Mouse (Mus musculus) MEL (cell line): Measurements from ENCODE around the gene Umad1. TPM values are rescaled to one million over a fixed set of nuclear protein-coding genes. Genes with fewer than 3 reads are reported as not detected.

Experiments used
- DNase-seq: peaks from one replicate; pipeline ENCODE4 v3.0.0; 2011; ENCODE audit warnings: low read depth, low spot score
- H3K27ac ChIP-seq: 2 replicates; pipeline ENCODE4 v1.5.1; 2012; ENCODE audit warnings: low read depth, mild to moderate bottlenecking, control low read depth, low read length, moderate library complexity; ENCODE audit not compliant: control insufficient read depth
- H3K27me3 ChIP-seq, 2 experiments: fragments of 150-350 bp in 1 of 2; sonication (generic) in 1 of 2; 2 replicates each; pipeline ENCODE4 v1.6.1; 2012; ENCODE audit warnings: low read length in 2 of 2, mild to moderate bottlenecking in 2 of 2, improper control_type of control experiment in 1 of 2, moderate library complexity in 1 of 2; ENCODE audit not compliant: insufficient read depth in 2 of 2, control insufficient read depth in 1 of 2
- H3K36me3 ChIP-seq, 2 experiments: 2 replicates each; pipeline ENCODE4 v1.6.1; 2012 to 2014; ENCODE audit warnings: low read length in 2 of 2, improper control_type of control experiment in 1 of 2, inconsistent platforms in 1 of 2, mild to moderate bottlenecking in 1 of 2; ENCODE audit not compliant: insufficient read depth in 2 of 2, control insufficient read depth in 1 of 2
- H3K4me1 ChIP-seq, 2 experiments: fragments of 150-350 bp in 1 of 2; sonication (generic) in 1 of 2; 2 replicates each; pipeline ENCODE4 v1.6.1; 2012; ENCODE audit warnings: low read length in 2 of 2, improper control_type of control experiment in 1 of 2, mild to moderate bottlenecking in 1 of 2; ENCODE audit not compliant: insufficient read depth in 2 of 2, control insufficient read depth in 1 of 2
- H3K4me3 ChIP-seq, 2 experiments: fragments of 150-350 bp in 1 of 2; sonication (generic) in 1 of 2; 2 replicates each; pipeline ENCODE4 v1.5.1; 2012; ENCODE audit warnings: low read depth in 2 of 2, low read length in 2 of 2, mild to moderate bottlenecking in 2 of 2, moderate library complexity in 2 of 2, control low read depth in 1 of 2, improper control_type of control experiment in 1 of 2; ENCODE audit not compliant: control insufficient read depth in 1 of 2, insufficient read depth in 1 of 2
- H3K79me2 ChIP-seq: 2 replicates; pipeline ENCODE4 v1.6.1; 2012; ENCODE audit warnings: mild to moderate bottlenecking, low read length, moderate library complexity; ENCODE audit not compliant: control insufficient read depth, poor library complexity, insufficient read depth
- H3K9ac ChIP-seq: 2 replicates; pipeline ENCODE4 v1.6.1; 2012; ENCODE audit warnings: low read depth, mild to moderate bottlenecking, control low read depth, low read length, moderate library complexity; ENCODE audit not compliant: control insufficient read depth, poor library complexity, severe bottlenecking
- H3K9me3 ChIP-seq: fragments of 150-350 bp; sonication (generic); replicated peaks from 2 replicates; pipeline ENCODE4 v1.6.1; 2012; ENCODE audit warnings: mild to moderate bottlenecking, low read length, improper control_type of control experiment, moderate library complexity; ENCODE audit not compliant: insufficient read depth
- CTCF ChIP-seq, 3 experiments: IDR thresholded peaks in 2 of 3; conservative IDR thresholded peaks in 1 of 3; 2 replicates each; pipeline ENCODE4 v1.5.1; 2011 to 2012; ENCODE audit warnings: low read length in 3 of 3, low read depth in 2 of 3, mild to moderate bottlenecking in 2 of 3, improper control_type of control experiment in 1 of 3, inconsistent platforms in 1 of 3, mixed read lengths in 1 of 3, moderate library complexity in 1 of 3; ENCODE audit not compliant: control insufficient read depth in 1 of 3, insufficient read depth in 1 of 3, poor library complexity in 1 of 3, severe bottlenecking in 1 of 3
- E2F4 ChIP-seq: IDR thresholded peaks from 2 replicates; pipeline ENCODE4 v1.6.1; 2011; ENCODE audit warnings: low read depth, low read length, improper control_type of control experiment, borderline replicate concordance
- ELF1 ChIP-seq: IDR thresholded peaks from 2 replicates; pipeline ENCODE4 v1.6.1; 2014; ENCODE audit warnings: low read depth, mild to moderate bottlenecking, inconsistent platforms, low read length, improper control_type of control experiment, moderate library complexity
- ETS1 ChIP-seq: IDR thresholded peaks from 2 replicates; pipeline ENCODE4 v1.6.1; 2012; ENCODE audit warnings: low read depth, mild to moderate bottlenecking, inconsistent platforms, low read length, improper control_type of control experiment, moderate library complexity
- GATA1 ChIP-seq: IDR thresholded peaks from 2 replicates; pipeline ENCODE4 v1.6.1; 2011; ENCODE audit warnings: low read depth, low read length, improper control_type of control experiment
- JUND ChIP-seq: IDR thresholded peaks from 2 replicates; pipeline ENCODE4 v1.6.1; 2011; ENCODE audit warnings: low read depth, mild to moderate bottlenecking, improper control_type of control experiment, low read length
- MAFK ChIP-seq: IDR thresholded peaks from 2 replicates; pipeline ENCODE4 v1.6.1; 2011; ENCODE audit warnings: low read depth, mild to moderate bottlenecking, low read length, improper control_type of control experiment, borderline replicate concordance
- MAX ChIP-seq: IDR thresholded peaks from 2 replicates; pipeline ENCODE4 v1.6.1; 2011; ENCODE audit warnings: low read length, improper control_type of control experiment
- MAZ ChIP-seq: IDR thresholded peaks from 2 replicates; pipeline ENCODE4 v1.6.1; 2012; ENCODE audit warnings: low read depth, mild to moderate bottlenecking, inconsistent platforms, low read length, improper control_type of control experiment
- MXI1 ChIP-seq: IDR thresholded peaks from 2 replicates; pipeline ENCODE4 v1.6.1; 2011; ENCODE audit warnings: mild to moderate bottlenecking, low read depth, low read length, improper control_type of control experiment
- MYB ChIP-seq: IDR thresholded peaks from 2 replicates; pipeline ENCODE4 v1.6.1; 2011; ENCODE audit warnings: mild to moderate bottlenecking, low read depth, low read length, improper control_type of control experiment
- POLR2AphosphoS2 ChIP-seq: IDR thresholded peaks from 2 replicates; pipeline ENCODE4 v1.6.1; 2011; ENCODE audit warnings: low read length, improper control_type of control experiment
- POLR2AphosphoS5 ChIP-seq: IDR thresholded peaks from 2 replicates; pipeline ENCODE4 v1.6.1; 2012; ENCODE audit warnings: low read depth, borderline replicate concordance, mild to moderate bottlenecking, inconsistent platforms, low read length, moderate library complexity, mixed read lengths
- SMC3 ChIP-seq: IDR thresholded peaks from 2 replicates; pipeline ENCODE4 v1.6.1; 2011; ENCODE audit warnings: low read depth, low read length, improper control_type of control experiment
- TAL1 ChIP-seq: IDR thresholded peaks from 2 replicates; pipeline ENCODE4 v1.6.1; 2012; ENCODE audit warnings: mild to moderate bottlenecking, inconsistent platforms, low read length, moderate library complexity, mixed read lengths
- TCF12 ChIP-seq: IDR thresholded peaks from 2 replicates; pipeline ENCODE4 v1.6.1; 2014; ENCODE audit warnings: low read depth, mild to moderate bottlenecking, inconsistent platforms, low read length, improper control_type of control experiment, moderate library complexity
- UBTF ChIP-seq: IDR thresholded peaks from 2 replicates; pipeline ENCODE4 v1.6.1; 2012; ENCODE audit warnings: low read depth, mild to moderate bottlenecking, inconsistent platforms, low read length, improper control_type of control experiment, moderate library complexity, borderline replicate concordance; ENCODE audit not compliant: insufficient read depth
- USF2 ChIP-seq, 2 experiments: IDR thresholded peaks; 2 replicates each; pipeline ENCODE4 v1.6.1; 2011 to 2012; ENCODE audit warnings: improper control_type of control experiment in 2 of 2, low read length in 2 of 2, borderline replicate concordance in 1 of 2, inconsistent platforms in 1 of 2, low read depth in 1 of 2, mild to moderate bottlenecking in 1 of 2; ENCODE audit not compliant: insufficient read depth in 1 of 2
- ZC3H11A ChIP-seq: IDR thresholded peaks from 2 replicates; pipeline ENCODE4 v1.6.1; 2012; ENCODE audit warnings: low read depth, mild to moderate bottlenecking, inconsistent platforms, low read length, improper control_type of control experiment
- ZKSCAN1 ChIP-seq: IDR thresholded peaks from 2 replicates; pipeline ENCODE4 v1.6.1; 2012; ENCODE audit warnings: low read depth, mild to moderate bottlenecking, inconsistent platforms, low read length, improper control_type of control experiment, moderate library complexity
- ZMIZ1 ChIP-seq: IDR thresholded peaks from 2 replicates; pipeline ENCODE4 v1.6.1; 2012; ENCODE audit warnings: low read depth, mild to moderate bottlenecking, inconsistent platforms, low read length, improper control_type of control experiment, moderate library complexity
- ZNF384 ChIP-seq: IDR thresholded peaks from 2 replicates; pipeline ENCODE4 v1.6.1; 2012; ENCODE audit warnings: low read depth, mild to moderate bottlenecking, inconsistent platforms, low read length, improper control_type of control experiment
- polyA plus RNA-seq, 2 experiments: library from polyadenylated mRNA; stranded (reverse) in 1 of 2; unstranded in 1 of 2; fragments of >175 nt in 1 of 2; fragments of >200 nt in 1 of 2; gene quantifications; 2 replicates each; pipeline versions ENCODE4 v1.2.1 to v1.2.4; 2012; ENCODE audit warnings: low replicate concordance in 2 of 2, low read depth in 1 of 2; ENCODE audit not compliant: insufficient read length in 2 of 2, insufficient read depth in 1 of 2, missing spikeins in 1 of 2
- total RNA-seq: library from RNA; depleted of rRNA; stranded (reverse); fragments of 300-350 nt; gene quantifications from 2 replicates; pipeline ENCODE4 v1.2.3, GENCODE M21; 2012

Umad1 gene
- total and polyA plus RNA-seq, 3 experiments = 5.3 to 9.7 TPM; not detected in 1

GRCm38 (mm10) chr6:8397252-8397651 is 138.2 kb downstream of the Umad1 start:
- no peak for DNase-seq
- TF ChIP-seq POLR2AphosphoS2 (no peak), USF2 (IDR thresholded peaks at IDR 0.05; ENCODE audit: borderline replicate concordance in 1 of 2, insufficient read depth in 1 of 2, low read depth in 1 of 2, low read length in 2 of 2) (no peak), GATA1 (no peak), ZKSCAN1 (no peak), POLR2AphosphoS5 (no peak), MAX (no peak), ZC3H11A (no peak), JUND (no peak), ZNF384 (no peak), CTCF (IDR thresholded peaks at IDR 0.05 in 2 of 3, conservative IDR thresholded peaks at IDR 0.05 in 1 of 3; ENCODE audit: control insufficient read depth in 1 of 3, insufficient read depth in 1 of 3, low read depth in 2 of 3, low read length in 3 of 3, poor library complexity in 1 of 3, severe bottlenecking in 1 of 3) (no peak), UBTF (no peak), MAFK (no peak), ETS1 (no peak), ELF1 (no peak), ZMIZ1 (no peak), E2F4 (no peak), MXI1 (no peak), TAL1 (no peak), MAZ (no peak)
- peaks cover 0 to 18% of the 10 kb centered on the region in 2 experiments; a peak in 2 of 4 replicates for H3K36me3 ChIP-seq
- no peak overlapping the region for H3K27ac ChIP-seq
- no peaks in the 10 kb centered on the region for H3K27me3 ChIP-seq
- H3K9ac ChIP-seq = no peak overlapping the region
- H3K79me2 ChIP-seq = no peaks in the 10 kb centered on the region
- H3K4me3 ChIP-seq = no peak overlapping the region
- H3K9me3 ChIP-seq = no peaks in the 10 kb centered on the region
- peaks cover 10 to 13% of the 10 kb centered on the region in 2 experiments for H3K4me1 ChIP-seq

GRCm38 (mm10) chr6:8399710-8400109 is 140.6 kb downstream of the Umad1 start:
- Histone ChIP-seq H3K4me3 (no peak overlapping the region), H3K9me3 (no peaks in the 10 kb centered on the region), H3K27me3 (no peaks in the 10 kb centered on the region), H3K36me3 (peaks cover 0 to 8% of the 10 kb centered on the region in 2 experiments; a peak in 2 of 4 replicates), H3K27ac (no peak overlapping the region), H3K4me1 (peaks cover 3 to 4% of the 10 kb centered on the region in 2 experiments), H3K9ac (no peak overlapping the region), H3K79me2 (no peaks in the 10 kb centered on the region)
- no peak for DNase-seq
- TF ChIP-seq ZKSCAN1 = no peak
- no peak for TF ChIP-seq MYB
- TF ChIP-seq MXI1 = no peak
- TF ChIP-seq MAZ = no peak
- no peak for TF ChIP-seq TCF12
- TF ChIP-seq SMC3 = no peak
